Mouse (Mus musculus): ENCODE results near the gene Fbxl20. TPM values are rescaled to one million over a fixed set of nuclear protein-coding genes. Genes with fewer than 3 reads are reported as not detected.
A peak's percentile ranks its signal among the peaks of the same experiment; 100 is the strongest.

Gene Fbxl20
- polyA plus RNA-seq, 1 experiment from 2014 or later = 10.2 TPM

- no peaks in the 10 kb centered on the region for H3K9me3 ChIP-seq (replicated peaks)
- peaks cover 6% of the 10 kb centered on the region for H3K4me1 ChIP-seq
- H3K36me3 ChIP-seq = peaks cover 23% of the 10 kb centered on the region
- no peaks in the 10 kb centered on the region for H3K27me3 ChIP-seq (replicated peaks)
- WGBS (ENCODE audit: insufficient replicate concordance) = 80% methylated on average over 9 of the region's 9 CpGs
- no peak for ATAC-seq
- H3K4me3 ChIP-seq = no peak overlapping the region
- no peak overlapping the region for H3K27ac ChIP-seq
- no peak overlapping the region for H3K9ac ChIP-seq
- H3K4me2 ChIP-seq = no peak overlapping the region
Measured at GRCm38 (mm10) chr11:98086141-98086540, 64.1 kb downstream of the Fbxl20 start.

DNA sequence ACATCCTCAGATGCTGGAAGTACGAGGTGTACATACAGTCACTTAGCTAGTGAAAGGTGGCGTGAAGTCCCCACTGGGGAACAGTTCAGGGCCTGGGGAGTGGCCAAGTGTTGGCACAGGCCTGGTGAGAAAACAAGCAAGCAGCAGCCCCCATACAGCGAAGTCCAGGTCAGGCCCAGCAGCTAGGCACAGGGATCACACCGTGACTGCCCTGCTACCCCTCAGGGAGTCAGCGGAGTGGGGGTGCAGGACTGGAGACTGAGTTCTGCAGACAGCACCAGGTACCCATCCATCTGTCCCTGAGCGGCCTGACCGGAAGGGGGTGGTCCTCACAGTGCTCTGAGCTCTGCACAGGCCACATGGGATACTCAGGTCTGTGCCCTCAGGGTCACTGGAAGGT, 67.5 kb downstream of the Fbxl20 start:
- 76% methylated on average over 7 of the region's 7 CpGs for WGBS (ENCODE audit: insufficient replicate concordance)
- no peaks in the 10 kb centered on the region for H3K36me3 ChIP-seq
- no peaks in the 10 kb centered on the region for H3K4me1 ChIP-seq
- no peak overlapping the region for H3K9ac ChIP-seq
- no peak overlapping the region for H3K4me3 ChIP-seq
- no peaks in the 10 kb centered on the region for H3K9me3 ChIP-seq (replicated peaks)
- no peak overlapping the region for H3K27ac ChIP-seq
- H3K27me3 ChIP-seq (replicated peaks) = no peaks in the 10 kb centered on the region
- H3K4me2 ChIP-seq = no peak overlapping the region
- ATAC-seq = no peak

DNA sequence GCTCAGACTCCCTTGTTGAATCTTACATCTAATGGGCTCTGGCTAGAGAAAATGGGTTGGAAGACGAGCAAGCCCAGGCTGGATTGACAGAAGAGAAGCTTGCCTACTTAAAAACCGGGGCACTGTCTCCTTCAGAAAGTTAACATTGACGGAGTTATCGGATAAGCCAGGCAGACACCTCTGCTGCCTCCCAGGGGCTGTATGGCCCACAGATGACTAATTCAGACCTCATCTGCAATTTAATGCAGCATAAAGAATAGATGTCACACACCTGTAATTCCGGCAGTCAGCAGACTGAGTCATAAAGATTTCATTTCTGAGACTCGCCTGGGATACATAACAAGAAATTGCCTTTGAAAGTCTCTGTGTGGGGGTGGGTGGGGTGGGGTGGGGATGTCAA, 69.8 kb downstream of the Fbxl20 start:
- 75% methylated on average over 6 of the region's 6 CpGs for WGBS (ENCODE audit: insufficient replicate concordance)
- Histone ChIP-seq H3K4me3 (no peak overlapping the region), H3K27ac (no peak overlapping the region), H3K9ac (no peak overlapping the region), H3K27me3 (replicated peaks) (0 out of 2 replicates have a peak, but pooled peaks cover 4% of the 10 kb centered on the region), H3K36me3 (no peaks in the 10 kb centered on the region), H3K9me3 (replicated peaks) (no peaks in the 10 kb centered on the region), H3K4me2 (no peak overlapping the region), H3K4me1 (no peaks in the 10 kb centered on the region)
- ATAC-seq = no peak

- no peak for ATAC-seq
- H3K4me2 ChIP-seq = no peak overlapping the region
- no peak overlapping the region for H3K27ac ChIP-seq
- no peaks in the 10 kb centered on the region for H3K36me3 ChIP-seq
- H3K27me3 ChIP-seq (replicated peaks) = 0 out of 2 replicates have a peak, but pooled peaks cover 4% of the 10 kb centered on the region
- H3K4me3 ChIP-seq = no peak overlapping the region
- H3K9ac ChIP-seq = no peak overlapping the region
- 59% methylated on average over 8 of the region's 8 CpGs for WGBS (ENCODE audit: insufficient replicate concordance)
- no peaks in the 10 kb centered on the region for H3K4me1 ChIP-seq
- no peaks in the 10 kb centered on the region for H3K9me3 ChIP-seq (replicated peaks)
Measured at GRCm38 (mm10) chr11:98077086-98077485, 73.1 kb downstream of the Fbxl20 start.

DNA sequence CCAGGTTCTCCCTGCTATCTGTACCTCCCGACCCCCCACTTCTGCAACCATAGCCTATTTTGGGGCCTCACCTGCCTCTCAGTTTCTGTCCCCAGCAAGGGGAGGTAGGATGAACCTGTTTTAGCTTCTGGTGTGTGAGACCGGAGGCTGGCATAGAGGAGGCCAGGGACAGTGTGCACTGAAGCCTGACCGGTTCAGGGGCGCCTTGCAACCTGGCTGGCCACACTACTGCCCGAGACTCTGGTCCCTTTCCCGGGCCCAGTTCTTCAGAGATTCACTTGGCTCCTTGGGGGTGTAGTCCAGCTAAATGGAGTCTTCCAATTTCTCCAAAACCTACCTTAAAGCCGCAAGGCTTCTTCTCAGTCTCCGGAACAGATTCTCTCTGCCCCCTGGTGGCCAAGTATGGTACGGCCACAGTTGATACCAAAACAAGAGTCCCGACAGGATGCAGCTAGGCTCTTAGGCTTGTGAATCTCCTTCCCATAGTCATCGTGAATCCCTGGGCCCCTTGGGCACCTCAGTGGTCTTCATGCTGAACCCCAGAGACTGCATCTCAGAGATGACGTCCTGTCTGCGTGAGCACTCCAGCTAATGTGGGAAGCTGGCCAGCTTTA, 74.9 kb downstream of the Fbxl20 start:
- Histone ChIP-seq H3K4me3 (no peak overlapping the region), H3K9ac (no peak overlapping the region), H3K4me1 (no peaks in the 10 kb centered on the region), H3K27me3 (replicated peaks) (0 out of 2 replicates have a peak, but pooled peaks cover 4% of the 10 kb centered on the region), H3K27ac (no peak overlapping the region), H3K4me2 (0 out of 2 replicates have a peak overlapping the region, but pooled peaks have one; percentile 6), H3K36me3 (no peaks in the 10 kb centered on the region), H3K9me3 (replicated peaks) (no peaks in the 10 kb centered on the region)
- WGBS (ENCODE audit: insufficient replicate concordance) = 17% methylated on average over 13 of the region's 13 CpGs
- ATAC-seq = no peak

GRCm38 (mm10) chr11:98073442-98073841, 76.8 kb downstream of the Fbxl20 start:
- no peaks in the 10 kb centered on the region for H3K4me1 ChIP-seq
- no peak overlapping the region for H3K4me3 ChIP-seq
- WGBS (ENCODE audit: insufficient replicate concordance) = 72% methylated on average over 4 of the region's 4 CpGs
- no peaks in the 10 kb centered on the region for H3K36me3 ChIP-seq
- no peak overlapping the region for H3K4me2 ChIP-seq
- 0 out of 2 replicates have a peak, but pooled peaks cover 4% of the 10 kb centered on the region for H3K27me3 ChIP-seq (replicated peaks)
- no peak overlapping the region for H3K27ac ChIP-seq
- no peak overlapping the region for H3K9ac ChIP-seq
- ATAC-seq = no peak
- no peaks in the 10 kb centered on the region for H3K9me3 ChIP-seq (replicated peaks)

DNA sequence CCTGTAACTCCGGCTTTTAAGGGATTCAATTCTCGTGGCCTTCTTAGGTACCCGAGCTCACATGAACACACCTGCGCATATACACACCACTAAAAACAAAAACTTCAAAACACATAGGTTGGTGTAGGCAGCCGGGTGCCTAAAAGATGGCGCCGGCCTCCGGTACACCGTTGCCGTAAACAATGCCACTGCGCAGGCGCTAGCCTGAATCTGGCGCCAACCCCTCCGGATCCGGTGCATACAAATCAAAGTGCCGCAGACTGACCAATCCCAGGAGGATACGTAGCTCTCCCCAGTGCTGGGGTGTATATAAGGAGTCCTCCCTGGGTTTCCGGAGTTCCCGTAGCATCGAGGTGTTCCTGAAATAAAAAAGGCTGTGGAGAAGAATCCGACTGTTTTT, 82.9 kb downstream of the Fbxl20 start:
- no peak overlapping the region for H3K9ac ChIP-seq
- H3K9me3 ChIP-seq (replicated peaks) = no peaks in the 10 kb centered on the region; the same call in 1 of the 2 replicates
- H3K4me1 ChIP-seq = no peaks in the 10 kb centered on the region
- H3K4me2 ChIP-seq = no peak overlapping the region
- H3K27ac ChIP-seq = no peak overlapping the region
- ATAC-seq = no peak
- 89% methylated on average over 21 of the region's 21 CpGs for WGBS (ENCODE audit: insufficient replicate concordance)
- H3K27me3 ChIP-seq (replicated peaks) = no peaks in the 10 kb centered on the region; the same call in 1 of the 2 replicates
- H3K36me3 ChIP-seq = no peaks in the 10 kb centered on the region
- H3K4me3 ChIP-seq = no peak overlapping the region

- H3K27ac ChIP-seq = no peak overlapping the region
- WGBS (ENCODE audit: insufficient replicate concordance) = 81% methylated on average over 12 of the region's 12 CpGs
- H3K4me2 ChIP-seq = no peak overlapping the region
- H3K27me3 ChIP-seq (replicated peaks) = no peaks in the 10 kb centered on the region; the same call in 1 of the 2 replicates
- H3K9ac ChIP-seq = no peak overlapping the region
- ATAC-seq = no peak
- H3K4me3 ChIP-seq = no peak overlapping the region
- H3K36me3 ChIP-seq = no peaks in the 10 kb centered on the region
- no peaks in the 10 kb centered on the region for H3K4me1 ChIP-seq
- no peaks in the 10 kb centered on the region; the same call in 1 of the 2 replicates for H3K9me3 ChIP-seq (replicated peaks)
Measured at GRCm38 (mm10) chr11:98066201-98066600, 84.0 kb downstream of the Fbxl20 start.

DNA sequence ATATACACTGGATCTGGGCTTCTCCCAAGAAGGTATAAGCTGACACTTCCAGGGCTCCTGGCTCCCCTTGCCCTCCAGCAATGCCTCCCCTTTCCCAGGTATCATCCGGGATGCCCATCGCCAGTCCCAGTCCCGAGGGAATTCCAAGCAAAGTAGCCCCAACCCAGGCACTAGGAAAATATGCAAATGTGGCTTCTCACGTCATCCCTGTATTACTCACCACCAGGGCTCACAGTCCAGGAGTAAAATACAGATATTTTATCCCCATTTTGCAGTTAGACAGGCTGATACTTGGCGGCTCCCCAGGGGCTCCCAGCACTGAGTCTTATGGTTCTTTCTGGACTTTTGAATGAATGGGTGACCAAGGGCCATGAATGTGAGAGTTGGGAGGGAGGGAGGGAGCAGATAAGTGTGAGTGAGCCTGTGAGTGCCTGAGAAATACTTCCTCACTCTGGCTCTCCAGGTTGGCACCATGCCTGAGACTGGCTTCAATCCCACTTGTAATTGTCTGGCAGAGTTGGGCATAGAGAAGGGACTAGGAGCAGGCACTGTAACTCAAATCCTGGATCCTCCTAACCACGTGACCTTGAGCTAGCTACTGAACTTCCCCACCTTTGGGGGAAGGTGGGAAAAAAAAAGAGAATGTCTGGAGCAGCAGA, 88.2 kb downstream of the Fbxl20 start:
- 44% methylated on average over 6 of the region's 6 CpGs for WGBS (ENCODE audit: insufficient replicate concordance)
- no peak overlapping the region for H3K9ac ChIP-seq
- no peak overlapping the region for H3K4me2 ChIP-seq
- H3K27me3 ChIP-seq (replicated peaks) = peaks cover 21% of the 10 kb centered on the region
- H3K4me1 ChIP-seq = no peaks in the 10 kb centered on the region
- no peak overlapping the region for H3K4me3 ChIP-seq
- H3K9me3 ChIP-seq (replicated peaks) = no peaks in the 10 kb centered on the region; the same call in 1 of the 2 replicates
- no peak overlapping the region for H3K27ac ChIP-seq
- H3K36me3 ChIP-seq = no peaks in the 10 kb centered on the region
- no peak for ATAC-seq

DNA sequence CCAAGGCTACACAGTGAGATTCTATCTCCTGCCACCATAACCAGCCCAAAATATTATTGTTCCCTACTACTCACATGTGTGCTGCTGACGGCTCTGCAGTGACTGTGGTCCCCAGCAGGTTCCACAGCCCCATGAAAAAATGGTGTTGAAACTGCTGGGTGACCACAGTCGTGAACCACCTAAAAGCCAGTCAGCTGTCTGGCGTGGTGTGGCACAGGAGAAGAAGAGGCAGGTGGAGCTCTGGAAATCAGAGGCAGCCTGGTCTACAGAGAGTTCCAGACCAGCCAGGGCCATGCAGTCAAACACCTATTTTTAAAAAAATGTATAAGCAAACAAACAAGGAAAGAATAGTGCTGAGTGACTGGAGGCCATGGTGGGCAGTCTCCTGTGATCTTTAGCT, 88.8 kb downstream of the Fbxl20 start:
- Histone ChIP-seq H3K4me3 (no peak overlapping the region), H3K27me3 (replicated peaks) (peaks cover 27% of the 10 kb centered on the region), H3K9me3 (replicated peaks) (no peaks in the 10 kb centered on the region), H3K9ac (no peak overlapping the region), H3K4me2 (no peak overlapping the region), H3K36me3 (no peaks in the 10 kb centered on the region), H3K27ac (no peak overlapping the region), H3K4me1 (no peaks in the 10 kb centered on the region)
- 40% methylated on average over 3 of the region's 3 CpGs for WGBS (ENCODE audit: insufficient replicate concordance)
- ATAC-seq = no peak

DNA sequence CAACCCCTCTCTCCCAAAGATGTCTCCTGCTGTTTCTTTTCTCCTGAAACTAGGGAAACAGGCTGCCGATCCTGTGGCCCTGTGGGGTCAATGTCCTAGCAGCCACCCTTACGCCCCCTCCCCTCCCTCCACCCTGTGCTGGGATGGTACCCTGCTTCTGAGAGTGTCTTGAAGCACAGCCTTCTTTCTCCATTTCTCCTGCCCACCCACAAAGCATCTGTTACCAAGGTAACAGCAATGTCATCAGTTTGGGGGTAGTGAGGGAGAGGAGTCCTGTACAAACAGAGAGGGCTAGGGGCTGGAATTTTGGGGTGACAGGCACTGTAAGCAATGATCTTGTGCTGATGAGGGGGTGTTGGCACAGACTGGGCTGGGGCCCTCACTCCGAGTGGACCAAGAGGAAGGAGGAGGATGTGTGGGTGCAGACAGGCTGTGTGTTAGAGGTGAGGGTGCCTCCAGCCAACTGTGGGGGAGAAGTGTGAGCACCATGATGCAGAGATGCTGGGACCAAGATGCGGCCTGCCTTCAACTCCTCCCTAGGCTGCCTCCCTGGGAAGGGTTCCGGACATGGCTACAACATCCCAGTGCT, 90.0 kb downstream of the Fbxl20 start:
- H3K36me3 ChIP-seq = no peaks in the 10 kb centered on the region
- ATAC-seq = no peak
- WGBS (ENCODE audit: insufficient replicate concordance) = 62% methylated on average over 5 of the region's 5 CpGs
- H3K9me3 ChIP-seq (replicated peaks) = no peaks in the 10 kb centered on the region
- H3K4me3 ChIP-seq = no peak overlapping the region
- H3K9ac ChIP-seq = no peak overlapping the region
- H3K4me2 ChIP-seq = no peak overlapping the region
- H3K4me1 ChIP-seq = no peaks in the 10 kb centered on the region
- no peak overlapping the region for H3K27ac ChIP-seq
- peaks cover 37% of the 10 kb centered on the region for H3K27me3 ChIP-seq (replicated peaks)

DNA sequence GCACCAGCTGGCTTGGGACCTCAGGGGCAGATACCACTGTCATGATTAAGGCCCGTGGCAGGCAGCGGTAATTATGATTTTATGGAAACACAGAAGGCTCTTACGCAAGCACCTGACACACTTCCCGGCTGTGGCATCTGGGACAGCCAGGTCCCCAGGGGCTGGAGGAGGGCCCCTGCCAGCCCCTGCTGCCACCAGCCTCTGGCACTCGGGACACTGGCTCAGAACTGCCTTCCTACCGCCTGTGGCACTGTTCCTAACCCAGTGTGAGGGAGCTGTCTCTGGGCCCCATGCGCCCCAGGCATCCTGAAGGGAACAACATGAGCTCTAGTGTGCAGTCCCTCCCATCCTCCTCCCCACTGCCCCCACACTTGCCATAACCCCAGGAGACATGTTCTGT, 90.5 kb downstream of the Fbxl20 start:
- no peak overlapping the region for H3K9ac ChIP-seq
- ATAC-seq = no peak
- H3K36me3 ChIP-seq = no peaks in the 10 kb centered on the region
- H3K27ac ChIP-seq = no peak overlapping the region
- no peaks in the 10 kb centered on the region for H3K4me1 ChIP-seq
- WGBS (ENCODE audit: insufficient replicate concordance) = 66% methylated on average over 7 of the region's 7 CpGs
- peaks cover 43% of the 10 kb centered on the region for H3K27me3 ChIP-seq (replicated peaks)
- H3K4me2 ChIP-seq = no peak overlapping the region
- no peak overlapping the region for H3K4me3 ChIP-seq
- H3K9me3 ChIP-seq (replicated peaks) = no peaks in the 10 kb centered on the region
